Mouse (Mus musculus): ENCODE data around the gene Gm9376.

Gene Gm9376

GRCm38 (mm10) chr14:118266660-118267059 is at the start of gene Gm9376:
TSS of gene Gm9376 (plus strand) at chr14:118266960.
- no peak for DNase-seq (ENCODE audit: extremely low spot score, low read depth, low spot score)

- no peak for DNase-seq (ENCODE audit: extremely low spot score, low read depth, low spot score)
These were observed 45.9 kb upstream of the Gm9376 start for GRCm38 (mm10) chr14:118220885-118221284.

GRCm38 (mm10) chr14:118225061-118225743 is 41.6 kb upstream of the Gm9376 start:
- DNase-seq (ENCODE audit: extremely low spot score, low read depth, low spot score): no peak

GRCm38 (mm10) chr14:118225911-118226310 is 40.8 kb upstream of the Gm9376 start:
- no peak for DNase-seq (ENCODE audit: extremely low spot score, low read depth, low spot score)

GRCm38 (mm10) chr14:118226471-118227155 is 40.1 kb upstream of the Gm9376 start:
- DNase-seq (ENCODE audit: extremely low spot score, low read depth, low spot score): no peak

- DNase-seq (ENCODE audit: extremely low spot score, low read depth, low spot score): no peak
These were observed 34.3 kb upstream of the Gm9376 start for GRCm38 (mm10) chr14:118232381-118232970.

- DNase-seq (ENCODE audit: extremely low spot score, low read depth, low spot score): no peak
These were observed 32.8 kb upstream of the Gm9376 start for GRCm38 (mm10) chr14:118233786-118234540.

GRCm38 (mm10) chr14:118234541-118235210 is 32.1 kb upstream of the Gm9376 start:
- DNase-seq (ENCODE audit: extremely low spot score, low read depth, low spot score): no peak

GRCm38 (mm10) chr14:118235361-118235972 is 31.3 kb upstream of the Gm9376 start:
- no peak for DNase-seq (ENCODE audit: extremely low spot score, low read depth, low spot score)

GRCm38 (mm10) chr14:118235973-118236885 is 30.5 kb upstream of the Gm9376 start:
- no peak for DNase-seq (ENCODE audit: extremely low spot score, low read depth, low spot score)

GRCm38 (mm10) chr14:118236886-118237289 is 29.9 kb upstream of the Gm9376 start, which contains the start of gene Sox21:
TSS of gene Sox21 (minus strand) at chr14:118237030.
- no peak for DNase-seq (ENCODE audit: extremely low spot score, low read depth, low spot score)

- no peak for DNase-seq (ENCODE audit: extremely low spot score, low read depth, low spot score)
These were observed 29.0 kb upstream of the Gm9376 start for GRCm38 (mm10) chr14:118237786-118238185.

- no peak for DNase-seq (ENCODE audit: extremely low spot score, low read depth, low spot score)
These were observed 27.4 kb upstream of the Gm9376 start for GRCm38 (mm10) chr14:118239351-118239750.

GRCm38 (mm10) chr14:118241416-118241815 is 25.3 kb upstream of the Gm9376 start:
- no peak for DNase-seq (ENCODE audit: extremely low spot score, low read depth, low spot score)

GRCm38 (mm10) chr14:118253381-118253780 is 13.4 kb upstream of the Gm9376 start:
- no peak for DNase-seq (ENCODE audit: extremely low spot score, low read depth, low spot score)

GRCm38 (mm10) chr14:118268849-118269248 is 2.1 kb downstream of the Gm9376 start:
- no peak for DNase-seq (ENCODE audit: extremely low spot score, low read depth, low spot score)

GRCm38 (mm10) chr14:118272594-118273555 is 6.1 kb downstream of the Gm9376 start:
- no peak for DNase-seq (ENCODE audit: extremely low spot score, low read depth, low spot score)

Data from hindlimb bud, embryonic 11.5 days (tissue).